Mouse (Mus musculus) left cerebral cortex, postnatal 25 days (tissue): ENCODE measurements around the gene Snapc4. TPM values are rescaled to one million over a fixed set of nuclear protein-coding genes. Genes with fewer than 3 reads are reported as not detected.
"Not testable (repeated sequence)": the region's sequence is repeated elsewhere in the genome, so short reads cannot be mapped to it uniquely, and the experiment has no call there.

Source experiments
- DNase-seq, 2 experiments: peaks; one replicate each; pipeline ENCODE4 v3.0.0; 2022; ENCODE audit warnings: low spot score in 2 of 2, mixed read lengths in 1 of 2
- intact Hi-C: fragments of 180-260 bp; cut with DNase I; formaldehyde crosslinking; loops from one replicate; pipeline ENCODE4 v1.15.1; 2025
- total RNA-seq, 2 experiments: library from RNA; stranded (reverse); gene quantifications; 2 replicates each; pipeline ENCODE4 v1.2.3; 2021

The Snapc4 gene
- total RNA-seq, 2 experiments from 2014 or later, result 56.9 to 67.7 TPM

- intact Hi-C loops, result no loop called here
- DNase-seq, result peak in 1 of 2 experiments; percentile 15
Measured at GRCm38 (mm10) chr2:26388682-26389153, 8.3 kb upstream of the Snapc4 start.

- intact Hi-C loops, result no loop called here
- no peak for DNase-seq
Measured at GRCm38 (mm10) chr2:26387713-26388112, 7.3 kb upstream of the Snapc4 start.

GRCm38 (mm10) chr2:26380871-26381270 lies 418 bp upstream of the Snapc4 start:
- DNase-seq, intact Hi-C loops: not testable (repeated sequence)

GRCm38 (mm10) chr2:26372396-26372795 lies 8.1 kb downstream of the Snapc4 start:
- intact Hi-C loops, result no loop called here
- DNase-seq, result no peak

GRCm38 (mm10) chr2:26368572-26368971 lies 11.9 kb downstream of the Snapc4 start:
- intact Hi-C loops, result no loop called here
- DNase-seq, result no peak

GRCm38 (mm10) chr2:26367911-26368310 lies 12.5 kb downstream of the Snapc4 start:
- intact Hi-C loops, result no loop called here
- DNase-seq, result no peak

- intact Hi-C loops, result no loop called here
Measured at GRCm38 (mm10) chr2:26364738-26365465, 15.6 kb downstream of the Snapc4 start.

GRCm38 (mm10) chr2:26363481-26363880 lies 17.0 kb downstream of the Snapc4 start:
- DNase-seq, result no peak
- intact Hi-C loops, result no loop called here

More at GRCm38 (mm10) chr2:26364738-26365465, 15.6 kb downstream of the Snapc4 start:
- peak in 1 of 2 experiments; percentile 31 for DNase-seq

GRCm38 (mm10) chr2:26362991-26363390 lies 17.5 kb downstream of the Snapc4 start:
- DNase-seq, result no peak
- intact Hi-C loops, result no loop called here

GRCm38 (mm10) chr2:26360772-26361171 lies 19.7 kb downstream of the Snapc4 start, which contains the start of gene Card9:
Card9 (minus strand) TSS chr2:26360918.
- intact Hi-C loops, result no loop called here
- no peak for DNase-seq

- no peak for DNase-seq
- intact Hi-C loops, result no loop called here
Measured at GRCm38 (mm10) chr2:26359983-26360382, 20.5 kb downstream of the Snapc4 start.

GRCm38 (mm10) chr2:26358667-26359320 lies 21.7 kb downstream of the Snapc4 start:
- intact Hi-C loops, result no loop called here
- DNase-seq, result no peak

GRCm38 (mm10) chr2:26357484-26357883 lies 23.0 kb downstream of the Snapc4 start:
- intact Hi-C loops, result no loop called here

GRCm38 (mm10) chr2:26356678-26357077 lies 23.8 kb downstream of the Snapc4 start:
- intact Hi-C loops, result no loop called here
- DNase-seq, result no peak

More at GRCm38 (mm10) chr2:26357484-26357883, 23.0 kb downstream of the Snapc4 start:
- no peak for DNase-seq

- intact Hi-C loops, result no loop called here
- no peak for DNase-seq
Measured at GRCm38 (mm10) chr2:26356231-26356630, 24.2 kb downstream of the Snapc4 start.

- intact Hi-C loops, result no loop called here
- DNase-seq, result no peak
Measured at GRCm38 (mm10) chr2:26354401-26354800, 26.1 kb downstream of the Snapc4 start.

- DNase-seq, result no peak
- intact Hi-C loops, result loop anchor here (2.0 kb wide), 1 partner anchor 53 kb away; no protein-coding TSS in a partner anchor
Measured at GRCm38 (mm10) chr2:26353066-26353980, 27.1 kb downstream of the Snapc4 start.

GRCm38 (mm10) chr2:26352291-26352910 lies 28.1 kb downstream of the Snapc4 start:
- intact Hi-C loops, result loop anchor here (1.0 to 2.0 kb wide), 2 partner anchors 27 to 52 kb away; no protein-coding TSS in a partner anchor
- peak in 1 of 2 experiments; percentile 54 for DNase-seq
